Mouse (Mus musculus) midbrain, postnatal 0 days (tissue): ENCODE measurements around the gene Rogdi. TPM values are rescaled to one million over a fixed set of nuclear protein-coding genes. Genes with fewer than 3 reads are reported as not detected.
A peak's percentile ranks its signal among the peaks of the same experiment; 100 is the strongest.

Source experiments
- ATAC-seq: fragments of 200-750 bp; cut with Nextera tagmentation; 2 replicates; pipeline ENCODE4 v1.8.0; 2017; ENCODE audit warnings: moderate number of reproducible peaks, mild to moderate bottlenecking, moderate TSS enrichment, moderate library complexity; ENCODE audit not compliant: low FRiP score
- DNase-seq: peaks from one replicate; pipeline ENCODE4 v3.0.0-alpha.2; 2015; ENCODE audit warnings: low spot score
- H3K27ac ChIP-seq: fragments of 300-500 bp; sonication (generic); 2 replicates; pipeline ENCODE4 v1.5.1; 2014; ENCODE audit warnings: low read depth, mild to moderate bottlenecking, low read length, mixed read lengths
- H3K27me3 ChIP-seq: fragments of 300-500 bp; sonication (generic); 2 replicates; pipeline ENCODE4 v1.6.1; 2014; ENCODE audit warnings: low read length, control low read depth, mixed read lengths; ENCODE audit not compliant: insufficient read depth
- H3K36me3 ChIP-seq: fragments of 300-500 bp; sonication (generic); 2 replicates; pipeline ENCODE4 v1.6.1; 2014; ENCODE audit warnings: low read length, control low read depth, mixed read lengths; ENCODE audit not compliant: insufficient read depth
- H3K4me1 ChIP-seq: fragments of 300-500 bp; sonication (generic); 2 replicates; pipeline ENCODE4 v1.6.1; 2014; ENCODE audit warnings: mild to moderate bottlenecking, control low read depth, antibody characterized with exemption, low read length, mixed read lengths; ENCODE audit not compliant: insufficient read depth
- H3K4me2 ChIP-seq: fragments of 300-500 bp; sonication (generic); 2 replicates; pipeline ENCODE4 v1.6.1; 2014; ENCODE audit warnings: low read depth, mild to moderate bottlenecking, low read length, mixed read lengths; ENCODE audit not compliant: poor library complexity, severe bottlenecking
- H3K4me3 ChIP-seq: fragments of 300-500 bp; sonication (generic); 2 replicates; pipeline ENCODE4 v1.5.1; 2014; ENCODE audit warnings: low read depth, mild to moderate bottlenecking, low read length, moderate library complexity
- H3K9ac ChIP-seq: fragments of 300-500 bp; sonication (generic); replicated peaks from 2 replicates; pipeline ENCODE4 v1.6.1; 2014; ENCODE audit warnings: mild to moderate bottlenecking, low read length, moderate library complexity, mixed read lengths; ENCODE audit not compliant: poor library complexity, severe bottlenecking
- H3K9me3 ChIP-seq: fragments of 300-500 bp; sonication (generic); 2 replicates; pipeline ENCODE4 v1.6.1; 2016; ENCODE audit warnings: low read length, control low read depth
- CTCF ChIP-seq: IDR thresholded peaks from 2 replicates; pipeline ENCODE4 v1.5.1; 2016; ENCODE audit warnings: antibody characterized with exemption, mild to moderate bottlenecking
- WGBS: fragments of 180-500 bp; shearing (Covaris S2); extraction: QIAGEN DNeasy Blood & Tissue Kit; methylation state at CpG from one replicate; pipeline ENCODE4 v1.1.7; 2014; 5-methylcytosine and 5-hydroxymethylcytosine counted together
- polyA plus RNA-seq: library from polyadenylated mRNA; unstranded; fragments of >200 nt; fragmentation: Nextera tagmentation; extraction: Ambion mirVana; gene quantifications from 2 replicates; pipeline ENCODE4 v1.2.1, GENCODE M21; 2015
- total RNA-seq: library from RNA; depleted of rRNA; stranded (reverse); fragments of >200 nt; gene quantifications from 2 replicates; pipeline ENCODE4 v1.2.3, GENCODE M21; 2014

The Rogdi gene
- total and polyA plus RNA-seq, 2 experiments from 2014 or later = 121 to 165 TPM

GRCm38 (mm10) chr16:5045322-5045721 is 32.0 kb upstream of the Rogdi start:
- ATAC-seq (no peak), DNase-seq (no peak)
- Histone ChIP-seq H3K27ac (no peak overlapping the region), H3K4me2 (no peak overlapping the region), H3K27me3 (no peaks in the 10 kb centered on the region), H3K9me3 (no peaks in the 10 kb centered on the region), H3K4me1 (0 out of 2 replicates have a peak, but pooled peaks cover 4% of the 10 kb centered on the region), H3K9ac (no peak overlapping the region), H3K36me3 (peaks cover 34% of the 10 kb centered on the region), H3K4me3 (no peak overlapping the region)
- no peak for TF ChIP-seq CTCF
- 96% methylated on average over 3 of the region's 3 CpGs for WGBS

DNA sequence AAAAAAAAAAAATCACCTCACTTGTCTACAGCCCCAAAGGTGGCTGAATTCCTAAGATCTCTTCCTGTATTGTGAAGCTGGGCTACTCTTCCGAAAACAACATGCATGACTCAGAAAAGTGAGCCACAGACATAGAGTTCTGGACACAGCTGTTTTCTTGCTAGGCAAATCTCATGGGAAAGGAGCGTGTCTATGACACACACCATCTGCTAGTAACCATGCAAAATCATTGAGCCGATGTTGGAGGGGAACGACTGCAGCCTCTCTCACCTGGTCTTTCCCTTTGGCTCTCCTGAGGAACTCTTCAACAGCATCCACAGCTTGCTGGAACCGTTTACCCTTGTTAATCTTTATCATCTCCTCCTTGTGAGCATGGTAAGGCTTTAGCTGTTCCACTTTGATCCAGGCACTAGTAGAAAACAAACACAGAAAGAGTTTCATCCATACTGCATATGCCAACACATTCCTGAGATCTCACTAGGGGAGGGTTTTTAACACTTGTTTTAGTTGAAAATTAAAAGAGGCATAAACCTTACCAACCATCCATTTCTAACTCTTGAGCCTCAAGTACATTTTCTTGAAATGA is 23.4 kb upstream of the Rogdi start:
- no peak for TF ChIP-seq CTCF
- no peaks in the 10 kb centered on the region for H3K4me1 ChIP-seq
- H3K9me3 ChIP-seq = no peaks in the 10 kb centered on the region
- peaks cover 67% of the 10 kb centered on the region for H3K36me3 ChIP-seq
- 87% methylated on average over 5 of the region's 5 CpGs for WGBS
- no peak overlapping the region for H3K4me2 ChIP-seq
- H3K4me3 ChIP-seq = no peak overlapping the region
- no peak overlapping the region for H3K9ac ChIP-seq
- no peaks in the 10 kb centered on the region for H3K27me3 ChIP-seq
- ATAC-seq = no peak
- H3K27ac ChIP-seq = no peak overlapping the region
- no peak for DNase-seq

GRCm38 (mm10) chr16:5035591-5035990 is 22.2 kb upstream of the Rogdi start:
- Histone ChIP-seq H3K4me3 (no peak overlapping the region), H3K36me3 (peaks cover 77% of the 10 kb centered on the region), H3K9me3 (no peaks in the 10 kb centered on the region), H3K27ac (no peak overlapping the region), H3K4me1 (no peaks in the 10 kb centered on the region), H3K9ac (no peak overlapping the region), H3K4me2 (no peak overlapping the region), H3K27me3 (no peaks in the 10 kb centered on the region)
- TF ChIP-seq CTCF = no peak
- ATAC-seq (no peak), DNase-seq (no peak)
- 98% methylated on average over 3 of the region's 3 CpGs for WGBS

- Histone ChIP-seq H3K9ac (no peak overlapping the region), H3K4me1 (no peaks in the 10 kb centered on the region), H3K27ac (no peak overlapping the region), H3K9me3 (no peaks in the 10 kb centered on the region), H3K36me3 (peaks cover 84% of the 10 kb centered on the region), H3K27me3 (no peaks in the 10 kb centered on the region), H3K4me2 (no peak overlapping the region), H3K4me3 (no peak overlapping the region)
- WGBS = 53% methylated on average over 2 of the region's 2 CpGs
- DNase-seq (no peak), ATAC-seq (no peak)
- no peak for TF ChIP-seq CTCF
Measured at GRCm38 (mm10) chr16:5029847-5030246, 16.5 kb upstream of the Rogdi start.

DNA sequence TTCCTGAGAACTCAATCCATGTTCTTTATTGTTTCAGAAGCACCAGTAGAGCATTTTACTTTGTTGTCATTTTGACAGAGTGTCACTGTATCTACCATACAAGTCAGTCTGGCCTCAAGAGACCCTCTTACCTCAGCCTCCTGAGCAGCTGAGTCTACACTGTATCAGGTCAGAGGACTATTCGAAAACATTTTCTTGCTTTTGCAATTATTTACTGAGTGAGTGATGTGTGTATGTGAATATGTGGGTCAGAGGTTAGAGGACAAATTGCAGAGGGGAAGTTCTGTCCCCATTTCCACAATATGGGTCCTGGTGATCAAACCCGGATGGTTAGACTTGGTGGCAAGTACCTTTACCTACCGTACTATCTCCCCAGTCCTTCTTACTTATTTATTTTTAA is 10.7 kb upstream of the Rogdi start:
- ATAC-seq (no peak), DNase-seq (no peak)
- H3K4me2 ChIP-seq = no peak overlapping the region
- no peak for TF ChIP-seq CTCF
- H3K9me3 ChIP-seq = no peaks in the 10 kb centered on the region
- H3K36me3 ChIP-seq = peaks cover 84% of the 10 kb centered on the region
- WGBS = 93% methylated on average over 3 of the region's 3 CpGs
- H3K27ac ChIP-seq = no peak overlapping the region
- no peak overlapping the region for H3K9ac ChIP-seq
- H3K4me3 ChIP-seq = no peak overlapping the region
- no peaks in the 10 kb centered on the region for H3K27me3 ChIP-seq
- no peaks in the 10 kb centered on the region for H3K4me1 ChIP-seq

- H3K4me2 ChIP-seq = no peak overlapping the region
- no peaks in the 10 kb centered on the region for H3K27me3 ChIP-seq
- peak overlapping the region; percentile 55; the same call in 1 of the 2 replicates for H3K27ac ChIP-seq
- no peak for TF ChIP-seq CTCF
- no peak for DNase-seq
- no peak for ATAC-seq
- peaks cover 7% of the 10 kb centered on the region; the same call in 1 of the 2 replicates for H3K4me1 ChIP-seq
- WGBS = 91% methylated on average over 4 of the region's 4 CpGs
- H3K9me3 ChIP-seq = no peaks in the 10 kb centered on the region
- no peak overlapping the region for H3K9ac ChIP-seq
- H3K4me3 ChIP-seq = no peak overlapping the region
- H3K36me3 ChIP-seq = peaks cover 43% of the 10 kb centered on the region
Measured at GRCm38 (mm10) chr16:5014578-5014977, 1.2 kb upstream of the Rogdi start.
